Mouse (Mus musculus) limb, embryonic 12.5 days (tissue): ENCODE measurements around the gene Sema5a. TPM values are rescaled to one million over a fixed set of nuclear protein-coding genes. Genes with fewer than 3 reads are reported as not detected.

Experiments used
- ATAC-seq: fragments of 200-750 bp; cut with Nextera tagmentation; 2 replicates; pipeline ENCODE4 v1.8.0; 2017; ENCODE audit warnings: low read depth, moderate TSS enrichment; ENCODE audit not compliant: insufficient number of reproducible peaks, insufficient read depth, low FRiP score, low TSS enrichment
- H3K27ac ChIP-seq: fragments of 300-500 bp; sonication (generic); 2 replicates; pipeline ENCODE4 v1.5.1; 2016; ENCODE audit warnings: mild to moderate bottlenecking, moderate library complexity
- H3K27me3 ChIP-seq: fragments of 300-500 bp; sonication (generic); 2 replicates; pipeline ENCODE4 v1.6.1; 2016; ENCODE audit warnings: mild to moderate bottlenecking, moderate library complexity
- H3K36me3 ChIP-seq: fragments of 300-500 bp; sonication (generic); 2 replicates; pipeline ENCODE4 v1.6.1; 2016; ENCODE audit warnings: mild to moderate bottlenecking, moderate library complexity
- H3K4me1 ChIP-seq: fragments of 300-500 bp; sonication (generic); replicated peaks from 2 replicates; pipeline ENCODE4 v1.6.1; 2016
- H3K4me2 ChIP-seq: fragments of 300-500 bp; sonication (generic); 2 replicates; pipeline ENCODE4 v1.6.1; 2016; ENCODE audit warnings: mild to moderate bottlenecking, moderate library complexity
- H3K4me3 ChIP-seq: fragments of 300-500 bp; sonication (generic); replicated peaks from 2 replicates; pipeline ENCODE4 v1.5.1; 2016; ENCODE audit warnings: mild to moderate bottlenecking
- H3K9ac ChIP-seq: fragments of 300-500 bp; sonication (generic); replicated peaks from 2 replicates; pipeline ENCODE4 v1.6.1; 2016; ENCODE audit warnings: mild to moderate bottlenecking, moderate library complexity
- H3K9me3 ChIP-seq: fragments of 300-500 bp; sonication (generic); 2 replicates; pipeline ENCODE4 v1.6.1; 2016; ENCODE audit warnings: mild to moderate bottlenecking, moderate library complexity
- WGBS: fragments of 180-500 bp; shearing (Covaris S2); methylation state at CpG from one replicate; pipeline ENCODE4 v1.1.7; 2016; 5-methylcytosine and 5-hydroxymethylcytosine counted together
- polyA plus RNA-seq: library from polyadenylated mRNA; unstranded; fragments of >200 nt; fragmentation: Nextera tagmentation; extraction: Ambion mirVana; gene quantifications from 2 replicates; pipeline ENCODE4 v1.2.1, GENCODE M21; 2016

Sema5a gene
- polyA plus RNA-seq, 1 experiment from 2014 or later: 21.6 TPM

GRCm38 (mm10) chr15:32654046-32654445 lies 409.4 kb downstream of the Sema5a start:
- ATAC-seq: no peak
- H3K27me3 ChIP-seq: no peaks in the 10 kb centered on the region
- H3K4me1 ChIP-seq: no peaks in the 10 kb centered on the region
- 35% methylated on average over 3 of the region's 3 CpGs for WGBS
- no peak overlapping the region for H3K4me3 ChIP-seq
- no peak overlapping the region for H3K9ac ChIP-seq
- no peak overlapping the region for H3K4me2 ChIP-seq
- H3K9me3 ChIP-seq: no peaks in the 10 kb centered on the region
- H3K27ac ChIP-seq: no peak overlapping the region
- 0 out of 2 replicates have a peak, but pooled peaks cover 3% of the 10 kb centered on the region for H3K36me3 ChIP-seq

- no peak overlapping the region for H3K9ac ChIP-seq
- no peaks in the 10 kb centered on the region for H3K4me1 ChIP-seq
- no peak overlapping the region for H3K4me2 ChIP-seq
- no peaks in the 10 kb centered on the region for H3K36me3 ChIP-seq
- H3K9me3 ChIP-seq: no peaks in the 10 kb centered on the region
- H3K4me3 ChIP-seq: no peak overlapping the region
- no peak for ATAC-seq
- no peak overlapping the region for H3K27ac ChIP-seq
- 59% methylated on average over 4 of the region's 4 CpGs for WGBS
- no peaks in the 10 kb centered on the region for H3K27me3 ChIP-seq
Measured at GRCm38 (mm10) chr15:32656017-32656416, 411.4 kb downstream of the Sema5a start.

GRCm38 (mm10) chr15:32676446-32676845 lies 431.8 kb downstream of the Sema5a start:
- ATAC-seq: no peak
- Histone ChIP-seq H3K9me3 (no peaks in the 10 kb centered on the region), H3K4me2 (no peak overlapping the region), H3K27ac (no peak overlapping the region), H3K36me3 (peaks cover 16% of the 10 kb centered on the region; the same call in 1 of the 2 replicates), H3K4me1 (0 out of 2 replicates have a peak, but pooled peaks cover 4% of the 10 kb centered on the region), H3K27me3 (no peaks in the 10 kb centered on the region), H3K4me3 (no peak overlapping the region), H3K9ac (no peak overlapping the region)
- WGBS: 98% methylated on average over 1 of the region's 1 CpGs

GRCm38 (mm10) chr15:32685152-32685551 lies 440.5 kb downstream of the Sema5a start:
- Histone ChIP-seq H3K27me3 (no peaks in the 10 kb centered on the region), H3K36me3 (peaks cover 25% of the 10 kb centered on the region; the same call in 1 of the 2 replicates), H3K4me3 (no peak overlapping the region), H3K27ac (no peak overlapping the region), H3K4me2 (no peak overlapping the region), H3K9me3 (no peaks in the 10 kb centered on the region), H3K9ac (no peak overlapping the region), H3K4me1 (no peaks in the 10 kb centered on the region)
- ATAC-seq: no peak
- WGBS: 82% methylated on average over 4 of the region's 4 CpGs

GRCm38 (mm10) chr15:32691021-32691420 lies 446.4 kb downstream of the Sema5a start:
- Histone ChIP-seq H3K27me3 (no peaks in the 10 kb centered on the region), H3K4me1 (no peaks in the 10 kb centered on the region), H3K27ac (no peak overlapping the region), H3K4me2 (no peak overlapping the region), H3K9me3 (no peaks in the 10 kb centered on the region), H3K36me3 (peaks cover 16% of the 10 kb centered on the region; the same call in 1 of the 2 replicates), H3K9ac (no peak overlapping the region), H3K4me3 (no peak overlapping the region)
- no peak for ATAC-seq

GRCm38 (mm10) chr15:32693006-32693405 lies 448.4 kb downstream of the Sema5a start:
- no peak for ATAC-seq
- H3K9me3 ChIP-seq: no peaks in the 10 kb centered on the region
- peaks cover 4% of the 10 kb centered on the region; the same call in 1 of the 2 replicates for H3K36me3 ChIP-seq
- no peak overlapping the region for H3K4me3 ChIP-seq
- no peak overlapping the region for H3K4me2 ChIP-seq
- WGBS: 89% methylated on average over 2 of the region's 2 CpGs
- no peak overlapping the region for H3K27ac ChIP-seq
- no peaks in the 10 kb centered on the region for H3K27me3 ChIP-seq
- H3K9ac ChIP-seq: no peak overlapping the region
- no peaks in the 10 kb centered on the region for H3K4me1 ChIP-seq

- H3K36me3 ChIP-seq: no peaks in the 10 kb centered on the region
- H3K4me2 ChIP-seq: no peak overlapping the region
- no peak overlapping the region for H3K9ac ChIP-seq
- no peak overlapping the region for H3K4me3 ChIP-seq
- no peaks in the 10 kb centered on the region for H3K27me3 ChIP-seq
- H3K9me3 ChIP-seq: no peaks in the 10 kb centered on the region
- H3K27ac ChIP-seq: no peak overlapping the region
- WGBS: 91% methylated on average over 4 of the region's 4 CpGs
- no peaks in the 10 kb centered on the region for H3K4me1 ChIP-seq
- no peak for ATAC-seq
Measured at GRCm38 (mm10) chr15:32717298-32717985, 472.8 kb downstream of the Sema5a start.

- 38% methylated on average over 4 of the region's 4 CpGs for WGBS
- H3K9me3 ChIP-seq: no peaks in the 10 kb centered on the region
- no peak overlapping the region for H3K4me3 ChIP-seq
- no peak overlapping the region for H3K9ac ChIP-seq
- H3K4me2 ChIP-seq: no peak overlapping the region
- no peak overlapping the region for H3K27ac ChIP-seq
- no peaks in the 10 kb centered on the region for H3K27me3 ChIP-seq
- ATAC-seq: peak; percentile 73; the same call in 1 of the 2 replicates
- no peaks in the 10 kb centered on the region for H3K36me3 ChIP-seq
- H3K4me1 ChIP-seq: no peaks in the 10 kb centered on the region
Measured at GRCm38 (mm10) chr15:32718293-32718963, 473.8 kb downstream of the Sema5a start.

- Histone ChIP-seq H3K27me3 (no peaks in the 10 kb centered on the region), H3K4me1 (no peaks in the 10 kb centered on the region), H3K36me3 (no peaks in the 10 kb centered on the region), H3K4me2 (no peak overlapping the region), H3K27ac (no peak overlapping the region), H3K9ac (no peak overlapping the region), H3K9me3 (no peaks in the 10 kb centered on the region), H3K4me3 (no peak overlapping the region)
- WGBS: 84% methylated on average over 1 of the region's 1 CpGs
- ATAC-seq: no peak
Measured at GRCm38 (mm10) chr15:32718964-32719311, 474.3 kb downstream of the Sema5a start.

- Histone ChIP-seq H3K36me3 (no peaks in the 10 kb centered on the region), H3K9me3 (no peaks in the 10 kb centered on the region), H3K27ac (no peak overlapping the region), H3K4me2 (no peak overlapping the region), H3K27me3 (no peaks in the 10 kb centered on the region), H3K9ac (no peak overlapping the region), H3K4me1 (no peaks in the 10 kb centered on the region), H3K4me3 (no peak overlapping the region)
- 41% methylated on average over 3 of the region's 3 CpGs for WGBS
- ATAC-seq: no peak
Measured at GRCm38 (mm10) chr15:32730839-32731238, 486.2 kb downstream of the Sema5a start.
